Mouse (Mus musculus) cerebellum, postnatal 14 days (tissue): ENCODE measurements at regions not wholly inside any gene's neighbourhood (a gene's known extent, or its start where the extent isn't known, plus 50 kb on each side); places are given as distances from the start of the nearest gene placed in this dataset.

Source experiments
- DNase-seq, 2 experiments: peaks; one replicate each; pipeline ENCODE4 v3.0.0; 2021; ENCODE audit warnings: mixed read lengths in 2 of 2

DNA sequence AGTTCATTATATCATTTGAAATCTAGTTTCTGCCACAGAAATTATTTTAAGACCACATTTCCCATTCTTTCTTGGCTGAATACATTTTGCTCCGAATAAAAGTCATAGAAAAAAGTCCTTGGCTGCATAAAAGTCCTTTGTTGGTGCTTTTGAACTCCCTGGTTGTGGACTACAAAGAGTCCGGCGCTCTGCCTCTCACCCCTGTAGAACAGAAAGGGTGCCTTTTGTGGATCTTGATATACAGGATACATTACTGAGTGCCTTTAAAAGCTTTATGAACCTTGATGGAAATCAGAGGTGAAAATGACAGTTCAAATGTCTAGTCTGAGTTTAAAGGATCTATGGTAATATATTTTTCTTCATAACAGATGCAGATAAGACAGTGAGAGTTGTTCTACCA is 355.5 kb downstream of the Anxa1 start:
- DNase-seq, result no peak

DNA sequence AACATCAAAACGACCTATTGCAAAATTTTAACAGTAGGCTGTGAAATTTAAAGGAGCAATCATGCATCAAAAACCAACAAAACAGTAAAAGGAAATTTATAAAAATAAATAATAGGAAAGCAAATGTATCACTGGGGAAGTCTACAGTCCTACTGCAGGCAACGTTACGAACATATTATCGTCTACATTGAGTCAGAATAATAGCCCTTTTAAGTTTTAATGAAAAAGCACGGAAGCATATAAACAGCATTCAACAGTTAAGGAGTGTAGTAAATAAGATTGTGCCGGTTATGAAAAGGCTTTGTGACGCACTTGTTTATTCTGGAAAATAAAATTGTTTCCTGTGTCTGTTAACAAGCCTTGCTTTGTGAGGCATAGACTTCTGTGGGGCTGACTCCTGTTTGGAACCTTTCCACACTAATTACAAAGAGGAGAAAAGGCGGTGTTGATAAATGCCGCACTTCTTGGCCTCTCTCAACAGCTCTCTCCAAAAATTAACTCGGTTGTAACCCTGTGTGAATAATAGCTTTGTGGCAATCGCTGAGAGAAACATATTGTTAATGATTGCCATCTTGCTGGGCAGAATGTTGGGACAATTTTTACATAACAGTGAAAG is 363.0 kb downstream of the Anxa1 start:
- no peak for DNase-seq

DNA sequence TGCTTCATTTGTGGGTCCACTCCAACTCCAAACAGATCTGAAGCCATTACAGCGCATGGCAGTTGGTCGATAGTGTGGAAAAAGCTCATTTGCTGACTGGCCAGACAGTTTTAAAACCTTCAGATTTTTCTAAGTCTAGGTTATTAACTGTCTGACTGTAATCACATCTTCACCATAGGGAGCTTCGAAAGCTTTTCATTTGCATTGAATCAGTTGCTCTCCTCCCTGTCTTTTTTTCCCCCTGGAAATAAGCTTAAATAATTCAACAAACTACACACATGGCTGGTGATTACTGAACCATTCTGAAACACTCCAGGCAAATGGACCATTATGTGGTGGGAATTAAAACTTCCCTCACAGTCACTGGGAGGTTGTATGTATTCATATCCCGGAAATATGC is 376.6 kb downstream of the Anxa1 start:
- no peak for DNase-seq

DNA sequence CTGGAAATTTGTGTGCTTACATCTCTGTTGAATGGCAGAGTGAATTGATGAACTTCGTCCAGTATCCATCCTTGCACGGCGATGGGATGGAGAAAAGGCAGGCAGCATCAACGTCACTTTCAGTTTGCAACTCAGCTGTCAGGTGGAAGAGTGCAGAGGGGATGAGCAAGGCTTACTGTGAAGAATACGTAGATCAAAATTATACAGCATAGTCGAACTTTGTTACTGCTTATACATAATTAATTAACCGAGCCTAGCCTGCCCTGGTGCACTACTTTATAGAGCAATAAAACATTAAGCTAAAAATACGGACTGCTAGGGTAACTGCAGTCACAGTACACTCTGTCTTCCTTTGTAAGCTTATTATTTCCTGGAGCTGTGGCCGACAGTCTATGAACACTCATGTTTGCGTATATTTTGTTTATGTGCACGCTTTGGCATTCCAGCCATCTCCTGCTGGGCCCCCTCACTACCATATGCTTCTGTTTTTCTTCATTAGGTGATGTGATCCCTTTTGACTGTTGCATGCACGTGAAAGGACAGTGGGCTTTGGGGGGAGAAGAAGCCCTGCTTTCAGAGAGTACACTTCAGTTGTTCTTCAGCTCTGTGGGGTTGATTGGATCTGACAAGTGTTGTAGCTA is 380.8 kb downstream of the Anxa1 start:
- DNase-seq, result peak; percentile 86 to 87

- DNase-seq, result peak; percentile 76
Observed at GRCm38 (mm10) chr19:20005932-20006625, 384.7 kb downstream of the Anxa1 start.

DNA sequence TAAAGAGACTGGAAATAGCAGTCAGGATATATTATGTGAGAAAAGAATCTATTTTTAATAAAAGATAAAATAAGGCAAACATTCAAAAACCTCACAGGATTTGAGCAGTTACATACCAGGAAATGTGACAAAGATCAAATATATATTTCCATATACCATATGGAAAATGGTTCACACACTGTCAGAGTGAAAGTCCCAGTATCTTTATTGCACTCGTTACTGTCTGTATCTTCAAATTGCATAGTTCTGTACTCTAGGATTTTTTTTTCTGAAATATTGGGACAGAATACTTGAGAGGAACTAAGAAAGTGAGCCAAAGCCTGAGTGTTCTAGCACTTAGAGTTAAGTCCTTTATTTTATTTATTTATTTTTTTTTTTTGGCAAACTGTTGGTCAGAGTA is 403.5 kb downstream of the Anxa1 start:
- no peak for DNase-seq

- peak; percentile 17 to 29 for DNase-seq
Observed at GRCm38 (mm10) chr19:19978816-19979215, 411.9 kb downstream of the Anxa1 start.

GRCm38 (mm10) chr19:19977609-19978259 is 413.0 kb downstream of the Anxa1 start:
- DNase-seq, result no peak

GRCm38 (mm10) chr19:19976776-19977175 is 414.0 kb downstream of the Anxa1 start:
- no peak for DNase-seq

DNA sequence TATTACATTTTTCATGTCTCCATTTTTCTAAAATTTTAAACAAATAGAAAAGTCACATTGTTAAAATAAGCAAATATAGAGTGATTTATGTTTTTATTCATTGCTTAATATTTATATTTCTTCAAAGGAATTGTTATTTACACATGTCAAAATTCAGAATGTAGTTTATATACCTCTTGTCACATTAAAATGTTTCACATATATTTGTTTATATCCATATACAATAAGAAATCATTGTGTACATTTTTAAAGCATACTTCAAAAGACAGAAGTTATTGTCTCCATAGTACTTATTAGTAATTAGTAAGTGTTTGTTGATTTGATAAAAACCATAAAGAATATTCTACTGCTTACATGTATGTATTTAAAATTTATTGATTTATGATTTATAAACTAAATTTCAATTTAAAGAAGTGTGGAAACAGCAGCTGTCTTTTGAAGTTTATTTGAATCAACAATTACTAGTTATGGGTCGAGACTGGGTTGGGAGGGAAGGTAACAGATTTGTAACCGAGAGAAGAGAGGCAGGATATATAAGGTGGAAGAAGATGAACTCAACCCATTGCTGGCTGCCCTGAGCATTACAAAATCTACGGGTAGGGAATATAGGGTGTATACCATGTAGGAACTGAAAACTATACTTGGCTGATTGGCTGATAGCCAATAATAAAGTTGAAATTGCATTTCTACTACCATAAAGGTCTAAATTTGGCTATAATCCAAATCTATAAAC is 420.8 kb downstream of the Anxa1 start:
- no peak for DNase-seq

GRCm38 (mm10) chr19:19969335-19969734 is 421.4 kb downstream of the Anxa1 start:
- DNase-seq, result no peak

DNA sequence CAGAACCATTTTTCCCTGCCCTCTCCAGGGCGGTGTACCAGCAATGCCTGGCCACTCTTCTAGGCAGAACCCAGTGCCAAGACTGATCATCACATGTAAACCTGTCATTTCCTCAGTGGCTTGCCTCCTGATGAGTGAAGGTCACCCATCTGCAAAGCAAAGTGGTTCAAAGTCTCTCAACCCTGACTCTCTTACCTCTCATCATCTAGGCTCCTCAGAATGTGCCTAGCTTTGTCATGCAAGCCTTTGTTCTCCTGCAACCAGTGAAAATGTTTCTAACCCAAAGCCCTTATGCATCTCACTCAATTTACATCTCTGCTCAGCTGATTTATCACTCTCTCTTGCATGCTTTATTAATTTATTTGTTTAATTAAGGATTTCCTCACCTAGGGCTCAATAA is 445.5 kb downstream of the Anxa1 start:
- DNase-seq, result no peak

- DNase-seq, result no peak
Observed at GRCm38 (mm10) chr19:19942697-19943096, 448.0 kb downstream of the Anxa1 start.

GRCm38 (mm10) chr19:19921109-19921508 is 469.6 kb downstream of the Anxa1 start:
- no peak for DNase-seq

- peak; percentile 58 to 62 for DNase-seq
Observed at GRCm38 (mm10) chr19:19885933-19886710, 504.6 kb downstream of the Anxa1 start.

DNA sequence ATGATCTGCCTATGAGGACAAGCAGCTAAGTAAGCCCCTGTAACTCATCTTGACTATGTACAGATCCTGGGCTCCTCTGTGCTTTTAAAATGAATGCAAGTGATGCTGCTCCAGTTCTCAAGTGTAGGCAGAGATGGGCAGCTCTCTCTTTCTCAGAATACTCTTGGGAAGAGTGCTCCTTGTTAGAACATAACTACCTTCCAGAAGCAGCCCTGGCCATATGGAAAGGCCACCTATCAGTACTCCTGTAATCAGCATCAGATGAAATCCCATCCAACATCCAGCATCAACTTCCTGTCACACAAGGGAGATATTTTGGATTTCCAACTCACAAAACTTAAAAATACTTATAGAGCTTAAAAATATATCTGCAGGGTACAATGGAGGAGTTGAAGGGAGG is 509.8 kb downstream of the Anxa1 start:
- DNase-seq, result no peak

GRCm38 (mm10) chr19:19848152-19848551 is 542.6 kb downstream of the Anxa1 start:
- no peak for DNase-seq

DNA sequence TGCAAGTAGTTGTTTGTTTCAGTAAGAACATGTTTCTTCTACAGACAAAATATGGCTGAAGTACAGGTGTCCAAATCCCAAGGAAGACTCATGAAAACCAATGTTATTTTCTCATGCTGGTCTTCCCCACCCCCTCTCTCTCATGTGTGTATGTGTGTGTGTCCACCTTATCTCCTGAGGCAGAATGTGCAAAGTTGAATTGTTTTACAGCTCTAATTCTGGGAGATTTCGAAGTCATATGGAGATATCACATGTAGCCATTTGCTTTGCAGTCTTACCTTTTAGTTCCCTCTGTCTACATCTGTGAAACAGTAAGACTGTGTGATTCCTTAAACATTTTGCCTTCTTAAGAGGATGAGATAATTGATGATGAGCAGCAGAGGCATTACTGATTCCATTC is 582.8 kb downstream of the Anxa1 start:
- no peak for DNase-seq

DNA sequence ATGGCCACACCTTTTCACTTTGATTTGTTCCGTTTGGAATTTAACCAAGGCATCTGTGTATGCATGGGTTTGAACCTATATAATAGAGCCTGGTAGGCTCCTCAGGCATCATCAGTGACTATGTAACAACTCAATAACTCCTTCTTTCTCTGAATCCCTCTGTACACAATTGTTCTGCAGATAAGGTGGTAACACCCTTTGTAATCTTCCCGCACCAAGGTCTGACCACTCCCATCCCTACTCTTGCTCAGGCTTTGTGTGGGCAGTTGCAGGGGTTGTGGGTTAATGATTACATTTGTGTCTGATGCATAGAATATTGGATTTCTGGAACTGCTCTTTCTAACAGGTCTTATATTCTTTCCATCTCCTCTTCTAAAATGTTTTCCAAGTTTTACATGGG is 596.9 kb downstream of the Anxa1 start:
- DNase-seq, result no peak

DNA sequence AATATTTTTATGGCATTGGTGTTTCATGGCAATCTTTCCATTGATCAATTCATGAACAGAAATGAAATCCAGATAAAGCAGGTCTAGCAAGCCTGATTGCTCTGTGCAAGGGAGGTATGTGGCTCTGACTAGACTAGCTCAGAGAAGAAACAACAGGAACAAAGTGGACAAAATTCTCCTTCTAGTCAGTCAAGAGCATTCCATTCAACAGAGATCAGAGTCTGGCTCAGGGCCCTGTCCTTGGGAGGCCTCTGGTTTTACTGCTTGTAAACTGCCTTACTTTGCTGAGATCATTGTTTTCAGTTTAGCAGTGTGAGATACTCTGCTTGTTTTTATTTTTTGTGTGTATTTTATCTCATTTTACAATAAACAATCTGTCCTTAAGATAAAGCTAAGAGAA is 607.2 kb downstream of the Anxa1 start:
- DNase-seq, result peak in 1 of 2 experiments; percentile 0

GRCm38 (mm10) chr19:19777891-19778290 is 612.9 kb downstream of the Anxa1 start:
- no peak for DNase-seq

DNA sequence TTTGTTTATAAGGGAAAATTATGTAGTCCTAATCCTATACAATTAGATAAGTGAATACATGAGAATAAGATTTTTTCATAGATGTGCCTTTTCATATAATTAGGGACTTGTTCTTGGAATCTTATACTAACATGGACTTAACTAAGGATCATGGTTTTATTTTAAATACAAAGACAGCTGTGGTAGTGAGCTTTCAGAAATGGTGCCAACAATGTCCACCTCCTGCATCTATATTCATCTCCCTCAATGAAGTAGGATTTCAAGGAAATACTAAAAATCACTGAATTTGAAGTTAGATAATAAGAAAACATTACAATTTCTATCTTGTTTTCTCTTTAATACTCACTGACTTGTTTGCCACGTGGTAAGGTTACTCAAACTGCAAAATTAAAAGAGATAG is 619.8 kb downstream of the Anxa1 start:
- no peak for DNase-seq
